Mouse (Mus musculus): Measurements from ENCODE around the gene Get4.

The Get4 gene

DNA sequence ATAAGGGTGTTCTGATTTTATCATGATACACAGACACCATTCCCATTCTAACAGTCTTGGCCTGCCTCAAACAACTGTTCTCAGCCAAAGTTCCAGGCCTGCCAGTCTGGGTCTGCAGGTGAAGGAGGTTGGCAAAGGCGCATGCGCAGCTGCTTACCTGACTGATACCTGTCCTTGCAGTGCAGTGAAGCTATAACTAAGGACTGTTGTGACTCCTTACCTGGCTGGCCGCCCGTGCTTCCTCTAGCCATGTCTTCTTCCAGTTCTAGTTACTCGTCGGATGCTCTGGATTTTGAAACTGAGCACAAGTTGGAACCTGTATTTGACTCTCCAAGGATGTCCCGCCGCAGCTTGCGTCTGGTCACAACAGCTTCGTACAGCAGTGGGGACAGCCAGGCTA lies 28.8 kb upstream of the Get4 start:
- Histone ChIP-seq H3K27me3 (ENCODE audit: control insufficient read depth, insufficient read depth, low read length, poor library complexity, severe bottlenecking) (no peaks in the 10 kb centered on the region), H3K36me3 (ENCODE audit: control insufficient read depth, insufficient read depth, low read length, poor library complexity, severe bottlenecking) (peaks cover 8% of the 10 kb centered on the region)
- DNase-seq (ENCODE audit: low read depth, low spot score) = no peak

DNA sequence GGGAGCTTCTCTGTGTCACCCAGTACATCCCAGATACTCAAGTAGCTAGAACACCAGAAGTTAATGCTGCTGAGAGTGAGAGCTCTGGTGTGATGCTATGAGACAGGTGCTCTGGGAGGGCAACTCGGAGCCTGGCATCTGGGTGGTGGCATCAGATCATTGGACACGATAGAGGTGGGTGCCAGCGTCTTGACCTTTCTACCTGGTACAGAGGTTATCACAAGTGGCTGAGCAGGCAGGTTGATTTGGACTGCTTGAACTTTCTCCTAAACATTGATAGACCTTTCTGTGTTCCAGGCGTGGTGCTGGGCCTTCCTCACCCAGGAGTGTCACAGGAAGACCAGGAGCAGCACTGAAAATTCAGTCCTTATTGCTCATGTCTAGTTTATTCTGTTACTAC lies 24.9 kb upstream of the Get4 start:
- peaks cover 7% of the 10 kb centered on the region for H3K36me3 ChIP-seq (ENCODE audit: control insufficient read depth, insufficient read depth, low read length, poor library complexity, severe bottlenecking)
- H3K27me3 ChIP-seq (ENCODE audit: control insufficient read depth, insufficient read depth, low read length, poor library complexity, severe bottlenecking) = no peaks in the 10 kb centered on the region
- no peak for DNase-seq (ENCODE audit: low read depth, low spot score)

- no peak for DNase-seq (ENCODE audit: low read depth, low spot score)
- Histone ChIP-seq H3K36me3 (ENCODE audit: control insufficient read depth, insufficient read depth, low read length, poor library complexity, severe bottlenecking) (peaks cover 7% of the 10 kb centered on the region), H3K27me3 (ENCODE audit: control insufficient read depth, insufficient read depth, low read length, poor library complexity, severe bottlenecking) (no peaks in the 10 kb centered on the region)
These were observed 24.5 kb upstream of the Get4 start for GRCm38 (mm10) chr5:139227645-139228044.

- Histone ChIP-seq H3K27me3 (ENCODE audit: control insufficient read depth, insufficient read depth, low read length, poor library complexity, severe bottlenecking) (no peaks in the 10 kb centered on the region), H3K36me3 (ENCODE audit: control insufficient read depth, insufficient read depth, low read length, poor library complexity, severe bottlenecking) (peaks cover 7% of the 10 kb centered on the region)
- DNase-seq (ENCODE audit: low read depth, low spot score) = no peak
These were observed 23.8 kb upstream of the Get4 start for GRCm38 (mm10) chr5:139228318-139228717.

GRCm38 (mm10) chr5:139229716-139230115 lies 22.4 kb upstream of the Get4 start:
- DNase-seq (ENCODE audit: low read depth, low spot score) = no peak

GRCm38 (mm10) chr5:139232083-139232482 lies 20.0 kb upstream of the Get4 start:
- no peak for DNase-seq (ENCODE audit: low read depth, low spot score)
- Histone ChIP-seq H3K36me3 (ENCODE audit: control insufficient read depth, insufficient read depth, low read length, poor library complexity, severe bottlenecking) (peaks cover 10% of the 10 kb centered on the region), H3K27me3 (ENCODE audit: control insufficient read depth, insufficient read depth, low read length, poor library complexity, severe bottlenecking) (no peaks in the 10 kb centered on the region)

More at GRCm38 (mm10) chr5:139229716-139230115, 22.4 kb upstream of the Get4 start:
- Histone ChIP-seq H3K27me3 (ENCODE audit: control insufficient read depth, insufficient read depth, low read length, poor library complexity, severe bottlenecking) (no peaks in the 10 kb centered on the region), H3K36me3 (ENCODE audit: control insufficient read depth, insufficient read depth, low read length, poor library complexity, severe bottlenecking) (peaks cover 7% of the 10 kb centered on the region)

DNA sequence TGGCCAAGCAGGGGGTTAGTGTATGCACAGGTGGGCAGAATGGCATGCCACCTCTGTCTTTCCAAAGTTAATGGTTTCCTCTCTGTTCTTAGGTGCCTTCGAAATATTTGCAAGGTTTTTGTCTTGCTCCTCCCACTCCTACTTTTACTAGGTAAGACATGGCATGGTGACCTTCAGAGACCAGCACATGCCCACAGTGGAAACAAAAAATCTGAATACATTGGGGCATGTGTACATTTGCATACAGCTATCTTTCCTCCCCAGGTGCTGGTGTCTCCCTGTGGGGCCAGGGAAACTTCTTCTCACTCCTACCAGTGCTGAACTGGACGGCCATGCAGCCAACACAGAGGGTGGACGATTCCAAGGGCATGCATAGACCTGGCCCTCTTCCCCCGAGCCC lies 17.7 kb upstream of the Get4 start:
- H3K27me3 ChIP-seq (ENCODE audit: control insufficient read depth, insufficient read depth, low read length, poor library complexity, severe bottlenecking) = no peaks in the 10 kb centered on the region
- DNase-seq (ENCODE audit: low read depth, low spot score) = no peak
- H3K36me3 ChIP-seq (ENCODE audit: control insufficient read depth, insufficient read depth, low read length, poor library complexity, severe bottlenecking) = peaks cover 7% of the 10 kb centered on the region

DNA sequence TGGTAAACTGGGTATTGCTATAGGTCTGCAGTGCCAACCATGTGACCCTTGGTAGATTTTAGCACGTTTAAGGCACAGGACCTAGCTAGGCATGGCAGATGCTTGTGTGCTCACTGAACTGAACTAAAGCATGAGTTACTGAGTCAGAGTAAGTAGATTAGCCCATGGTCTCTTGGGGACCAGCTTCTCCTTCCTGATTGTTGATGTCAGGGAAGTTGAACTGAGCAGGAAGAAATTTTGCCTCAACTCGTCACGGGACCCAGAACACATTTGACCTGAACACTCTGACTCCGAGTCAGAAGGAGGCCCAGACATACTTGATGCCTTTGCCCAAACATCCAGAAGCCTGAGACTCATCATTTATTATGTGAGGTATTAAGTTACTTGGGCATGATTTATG lies 14.7 kb upstream of the Get4 start:
- peaks cover 7% of the 10 kb centered on the region for H3K36me3 ChIP-seq (ENCODE audit: control insufficient read depth, insufficient read depth, low read length, poor library complexity, severe bottlenecking)
- DNase-seq (ENCODE audit: low read depth, low spot score) = no peak
- no peaks in the 10 kb centered on the region for H3K27me3 ChIP-seq (ENCODE audit: control insufficient read depth, insufficient read depth, low read length, poor library complexity, severe bottlenecking)

- Histone ChIP-seq H3K27me3 (ENCODE audit: control insufficient read depth, insufficient read depth, low read length, poor library complexity, severe bottlenecking) (no peaks in the 10 kb centered on the region), H3K36me3 (ENCODE audit: control insufficient read depth, insufficient read depth, low read length, poor library complexity, severe bottlenecking) (peaks cover 5% of the 10 kb centered on the region)
- DNase-seq (ENCODE audit: low read depth, low spot score) = no peak
These were observed 10.9 kb upstream of the Get4 start for GRCm38 (mm10) chr5:139241022-139241761.

GRCm38 (mm10) chr5:139243384-139243783 lies 8.7 kb upstream of the Get4 start:
- no peak for DNase-seq (ENCODE audit: low read depth, low spot score)
- peaks cover 4% of the 10 kb centered on the region for H3K36me3 ChIP-seq (ENCODE audit: control insufficient read depth, insufficient read depth, low read length, poor library complexity, severe bottlenecking)
- no peaks in the 10 kb centered on the region for H3K27me3 ChIP-seq (ENCODE audit: control insufficient read depth, insufficient read depth, low read length, poor library complexity, severe bottlenecking)

DNA sequence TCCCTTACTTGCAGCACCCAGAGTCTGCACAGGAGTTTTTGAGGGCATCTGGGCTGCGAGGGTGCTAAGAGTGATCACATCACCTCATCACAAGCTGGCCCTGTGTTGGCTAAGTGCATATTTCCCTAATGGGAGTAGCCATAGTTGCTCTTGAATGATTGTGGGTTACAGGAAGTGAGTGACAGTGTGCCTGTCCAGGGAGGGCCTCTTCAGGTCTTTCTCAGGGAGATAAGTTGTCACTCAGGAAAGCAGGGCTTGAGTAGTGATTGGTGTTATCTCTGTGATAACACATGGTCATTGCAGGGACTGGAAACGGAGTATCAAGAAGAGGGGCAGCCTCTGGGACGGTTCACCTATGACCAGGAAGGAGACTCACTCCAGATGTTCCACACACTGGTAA lies 4.4 kb upstream of the Get4 start:
- DNase-seq (ENCODE audit: low read depth, low spot score) = no peak
- no peaks in the 10 kb centered on the region for H3K27me3 ChIP-seq (ENCODE audit: control insufficient read depth, insufficient read depth, low read length, poor library complexity, severe bottlenecking)
- H3K36me3 ChIP-seq (ENCODE audit: control insufficient read depth, insufficient read depth, low read length, poor library complexity, severe bottlenecking) = peaks cover 4% of the 10 kb centered on the region

GRCm38 (mm10) chr5:139248846-139249245 lies 3.3 kb upstream of the Get4 start:
- H3K36me3 ChIP-seq (ENCODE audit: control insufficient read depth, insufficient read depth, low read length, poor library complexity, severe bottlenecking) = peaks cover 4% of the 10 kb centered on the region
- no peak for DNase-seq (ENCODE audit: low read depth, low spot score)
- H3K27me3 ChIP-seq (ENCODE audit: control insufficient read depth, insufficient read depth, low read length, poor library complexity, severe bottlenecking) = no peaks in the 10 kb centered on the region

DNA sequence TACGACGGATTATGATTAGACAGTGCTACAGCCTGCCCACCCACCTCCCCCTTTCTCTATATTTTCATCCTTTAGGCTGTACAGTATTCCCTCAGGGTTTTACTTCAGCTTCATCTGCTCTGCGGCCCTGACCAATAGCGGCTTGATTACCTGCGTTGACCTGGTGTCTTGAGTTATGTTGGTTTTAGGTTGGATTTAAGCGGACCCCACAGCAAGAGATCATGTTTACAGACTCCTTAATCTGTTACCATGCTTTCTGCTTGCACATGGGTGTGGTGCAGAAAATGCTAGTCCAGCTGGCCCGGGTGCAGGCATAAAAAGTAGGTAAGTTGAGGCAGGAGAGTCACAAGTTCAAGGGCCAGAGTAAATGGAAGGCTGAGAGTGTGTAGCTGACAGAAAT lies 845 bp upstream of the Get4 start:
- DNase-seq (ENCODE audit: low read depth, low spot score) = no peak
- peaks cover 3% of the 10 kb centered on the region; the same call in 1 of the 2 replicates for H3K36me3 ChIP-seq (ENCODE audit: control insufficient read depth, insufficient read depth, low read length, poor library complexity, severe bottlenecking)
- no peaks in the 10 kb centered on the region for H3K27me3 ChIP-seq (ENCODE audit: control insufficient read depth, insufficient read depth, low read length, poor library complexity, severe bottlenecking)

GRCm38 (mm10) chr5:139251736-139252080 lies 416 bp upstream of the Get4 start:
- no peak for DNase-seq (ENCODE audit: low read depth, low spot score)
- H3K36me3 ChIP-seq (ENCODE audit: control insufficient read depth, insufficient read depth, low read length, poor library complexity, severe bottlenecking) = peaks cover 3% of the 10 kb centered on the region; the same call in 1 of the 2 replicates
- H3K27me3 ChIP-seq (ENCODE audit: control insufficient read depth, insufficient read depth, low read length, poor library complexity, severe bottlenecking) = no peaks in the 10 kb centered on the region

GRCm38 (mm10) chr5:139252910-139253245 lies 754 bp downstream of the Get4 start:
- no peak for DNase-seq (ENCODE audit: low read depth, low spot score)
- no peaks in the 10 kb centered on the region for H3K27me3 ChIP-seq (ENCODE audit: control insufficient read depth, insufficient read depth, low read length, poor library complexity, severe bottlenecking)
- no peaks in the 10 kb centered on the region; the same call in 1 of the 2 replicates for H3K36me3 ChIP-seq (ENCODE audit: control insufficient read depth, insufficient read depth, low read length, poor library complexity, severe bottlenecking)

DNA sequence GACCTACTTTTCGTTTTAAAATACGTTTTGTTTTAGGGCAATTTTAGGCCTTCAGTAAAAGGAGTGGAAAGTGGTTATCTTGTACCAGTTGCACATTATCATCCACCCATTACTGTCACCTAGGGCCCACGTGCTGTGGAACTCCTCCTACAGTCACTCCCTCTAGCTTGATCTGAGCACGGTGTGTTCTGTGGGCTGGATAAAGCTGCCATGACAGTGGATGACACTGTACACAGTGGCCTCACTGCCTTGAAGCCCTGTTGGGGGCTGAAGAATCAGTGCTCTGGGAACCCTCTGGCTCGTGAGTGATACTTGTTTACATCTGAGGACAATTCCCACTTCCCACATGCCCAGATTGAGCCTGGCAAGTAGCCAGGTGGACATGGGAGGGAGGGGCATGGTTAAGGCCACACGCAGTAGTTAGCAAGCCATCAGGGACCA lies 1.2 kb downstream of the Get4 start:
- DNase-seq (ENCODE audit: low read depth, low spot score) = peak; percentile 43
- Histone ChIP-seq H3K36me3 (ENCODE audit: control insufficient read depth, insufficient read depth, low read length, poor library complexity, severe bottlenecking) (no peaks in the 10 kb centered on the region), H3K27me3 (ENCODE audit: control insufficient read depth, insufficient read depth, low read length, poor library complexity, severe bottlenecking) (no peaks in the 10 kb centered on the region)

Measured in splenic B cell, adult 2 months (primary cell).